Mouse (Mus musculus) left cerebral cortex, adult 18-20 months (tissue): ENCODE data around the gene H2-DMa. TPM values are rescaled to one million over a fixed set of nuclear protein-coding genes. Genes with fewer than 3 reads are reported as not detected.

Experiments
- DNase-seq, 2 experiments: peaks; one replicate each; pipeline ENCODE4 v3.0.0; 2021 to 2022; ENCODE audit warnings: low spot score in 2 of 2, mixed read lengths in 1 of 2
- total RNA-seq, 2 experiments: library from RNA; stranded (reverse); gene quantifications; 2 replicates each; pipeline ENCODE4 v1.2.3; 2021

The H2-DMa gene
- total RNA-seq, 2 experiments from 2014 or later, result 22.3 to 26.5 TPM

- DNase-seq, result peak; percentile 86 to 95
Measured at GRCm38 (mm10) chr17:34101604-34102032, 17.7 kb upstream of the H2-DMa start.

DNA sequence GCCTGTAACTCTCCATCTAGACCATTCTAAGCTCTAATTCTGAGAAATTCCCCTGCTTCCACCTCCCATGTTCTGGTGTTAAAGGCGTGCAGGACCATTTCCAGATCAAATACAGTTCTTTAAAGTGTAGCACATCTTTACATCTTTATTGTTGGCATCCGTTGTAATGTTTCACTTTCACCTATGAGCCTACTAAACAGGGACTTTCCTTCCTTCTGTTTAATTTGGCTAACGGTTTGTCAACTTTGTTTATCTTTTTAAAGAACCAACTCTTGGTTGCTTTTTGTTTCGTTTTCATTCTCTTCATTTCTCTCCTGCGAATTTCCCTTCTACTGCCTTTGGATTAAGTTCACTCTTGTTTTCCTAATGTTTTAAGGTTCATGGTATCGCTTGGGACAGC is 16.5 kb upstream of the H2-DMa start:
- no peak for DNase-seq

- DNase-seq, result no peak
Measured at GRCm38 (mm10) chr17:34104804-34105203, 14.5 kb upstream of the H2-DMa start.

DNA sequence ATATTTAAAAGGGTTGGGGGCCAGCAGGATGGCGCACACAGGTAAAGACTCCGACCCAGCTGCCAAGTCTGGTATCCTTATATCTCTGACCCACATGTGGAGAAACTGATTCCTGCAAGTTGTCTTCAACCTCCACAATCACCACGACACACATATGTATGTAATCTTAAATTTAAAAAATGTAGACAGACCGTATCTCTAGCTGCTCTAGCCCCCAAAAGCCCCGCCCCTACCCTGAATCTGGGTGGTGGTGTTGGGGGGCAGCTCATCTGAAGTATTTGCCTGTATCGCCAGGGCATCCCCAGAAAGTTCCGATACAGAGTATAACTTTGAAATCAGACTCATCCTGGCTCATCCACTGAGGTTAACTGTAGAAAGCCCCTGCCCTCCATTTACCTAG is 12.8 kb upstream of the H2-DMa start:
- DNase-seq, result no peak

- no peak for DNase-seq
Measured at GRCm38 (mm10) chr17:34107109-34107867, 12.1 kb upstream of the H2-DMa start.

DNA sequence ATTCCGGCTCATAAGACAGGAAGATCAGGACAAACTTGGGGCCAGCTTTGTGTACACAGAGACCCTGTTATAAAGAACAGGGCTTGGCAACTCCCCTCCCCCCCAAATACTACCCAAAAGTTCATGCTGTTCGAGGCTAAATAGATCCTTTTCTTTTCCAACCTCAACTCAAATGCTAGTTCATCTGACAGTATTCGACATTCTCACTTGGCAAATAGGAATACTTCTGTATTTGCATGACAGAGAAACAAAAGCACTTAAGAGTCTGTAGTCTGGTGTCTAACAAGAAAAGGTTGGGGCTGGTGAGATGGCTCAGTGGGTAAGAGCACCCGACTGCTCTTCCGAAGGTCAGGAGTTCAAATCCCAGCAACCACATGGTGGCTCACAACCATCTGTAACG is 10.9 kb upstream of the H2-DMa start:
- no peak for DNase-seq

DNA sequence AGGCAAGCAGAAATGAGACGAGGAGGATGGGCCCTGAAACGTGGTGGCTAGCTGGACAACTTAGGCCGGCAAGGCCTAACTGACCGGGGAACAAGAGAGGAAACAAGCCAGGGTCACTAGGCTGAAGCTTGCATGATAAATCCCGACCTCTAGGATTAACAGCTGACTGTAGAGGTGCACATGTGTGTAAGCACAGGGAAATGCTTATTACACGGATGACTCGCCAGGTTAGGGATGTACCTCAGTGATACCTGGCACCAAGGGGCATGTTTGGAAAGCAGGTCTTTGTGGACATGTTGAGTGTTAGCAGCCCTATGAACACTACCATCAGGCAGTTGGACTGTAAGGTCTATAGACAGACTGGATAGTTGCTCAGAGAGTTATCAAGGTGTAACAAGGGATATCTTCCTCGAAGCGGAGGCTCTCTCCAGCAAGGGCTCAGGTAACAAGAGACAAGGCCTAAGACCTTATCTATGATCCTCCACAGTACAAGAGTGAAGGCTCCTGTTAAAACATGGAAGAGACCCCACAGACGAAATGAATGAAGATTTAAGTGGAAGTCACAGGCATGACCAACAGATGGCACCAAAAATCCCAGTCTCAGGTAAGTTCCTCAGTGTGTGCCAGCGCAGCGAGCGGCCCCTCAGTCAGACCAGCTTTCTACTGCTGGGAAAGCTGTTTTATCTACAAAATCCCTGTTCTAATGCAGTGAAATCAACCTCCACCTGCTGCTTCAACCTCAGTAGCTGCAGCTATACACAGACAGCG is 10.1 kb upstream of the H2-DMa start:
- DNase-seq, result no peak

GRCm38 (mm10) chr17:34109806-34110195 is 9.5 kb upstream of the H2-DMa start:
- no peak for DNase-seq

DNA sequence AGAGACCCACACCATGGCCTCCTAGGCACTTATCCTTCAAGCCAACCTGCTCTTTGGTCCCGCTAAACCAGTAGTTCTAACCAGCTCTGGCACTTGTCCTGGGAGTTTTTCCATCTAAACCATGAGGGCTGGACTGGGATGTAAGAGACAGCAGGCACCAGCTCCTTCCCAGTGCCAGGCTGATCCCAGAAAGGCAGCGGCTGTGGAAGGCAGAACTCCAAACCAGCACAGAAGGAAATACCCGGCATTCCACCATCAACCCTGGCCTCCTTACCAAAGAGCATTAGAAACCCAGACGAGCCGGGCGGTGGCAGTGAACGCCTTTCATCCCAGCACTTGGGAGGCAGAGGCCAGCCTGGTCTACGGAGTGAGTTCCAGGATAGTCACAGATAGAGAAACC is 9.0 kb upstream of the H2-DMa start:
- DNase-seq, result no peak

GRCm38 (mm10) chr17:34114114-34114513 is 5.2 kb upstream of the H2-DMa start:
- DNase-seq, result no peak

GRCm38 (mm10) chr17:34116736-34117370 is 2.5 kb upstream of the H2-DMa start:
- DNase-seq, result no peak

- DNase-seq, result no peak
Measured at GRCm38 (mm10) chr17:34117421-34118112, 1.8 kb upstream of the H2-DMa start.

DNA sequence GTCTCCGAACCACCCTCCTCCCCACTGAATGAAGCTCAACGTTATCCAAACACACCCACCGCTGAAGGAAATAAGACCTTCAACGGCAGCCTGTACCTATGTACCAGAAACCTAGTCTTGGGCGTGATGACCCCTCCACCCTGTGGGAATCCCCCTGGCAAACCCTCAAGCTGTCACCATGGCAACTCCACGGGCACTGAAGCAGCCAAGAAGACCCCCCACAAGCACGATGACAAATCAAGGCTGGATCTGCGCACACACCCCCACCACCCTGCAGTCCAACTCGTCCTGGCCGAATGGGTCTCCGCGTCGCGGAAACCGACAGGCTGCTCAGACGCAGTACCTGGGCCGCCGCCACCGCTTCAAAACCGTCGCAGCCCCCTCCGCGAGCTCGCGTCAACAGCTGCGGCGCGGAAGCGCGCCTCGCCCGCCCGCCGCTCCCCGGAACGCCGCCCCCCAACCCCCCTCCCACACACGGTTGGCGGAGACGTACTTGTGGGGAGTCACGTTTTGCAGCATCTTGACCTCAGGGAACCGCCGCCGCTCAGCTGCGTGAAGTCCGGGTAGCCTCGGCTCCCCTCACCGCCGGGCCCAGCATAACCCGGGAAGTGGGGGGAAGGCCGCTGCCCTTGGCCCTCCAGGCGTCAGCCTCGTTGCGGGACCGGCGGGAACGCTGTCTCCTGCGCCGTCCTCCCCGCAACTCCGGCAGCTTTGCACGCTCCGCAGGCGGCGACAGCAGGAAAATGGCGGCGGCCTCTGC is 1.0 kb upstream of the H2-DMa start:
- peak in 1 of 2 experiments; percentile 50 for DNase-seq

DNA sequence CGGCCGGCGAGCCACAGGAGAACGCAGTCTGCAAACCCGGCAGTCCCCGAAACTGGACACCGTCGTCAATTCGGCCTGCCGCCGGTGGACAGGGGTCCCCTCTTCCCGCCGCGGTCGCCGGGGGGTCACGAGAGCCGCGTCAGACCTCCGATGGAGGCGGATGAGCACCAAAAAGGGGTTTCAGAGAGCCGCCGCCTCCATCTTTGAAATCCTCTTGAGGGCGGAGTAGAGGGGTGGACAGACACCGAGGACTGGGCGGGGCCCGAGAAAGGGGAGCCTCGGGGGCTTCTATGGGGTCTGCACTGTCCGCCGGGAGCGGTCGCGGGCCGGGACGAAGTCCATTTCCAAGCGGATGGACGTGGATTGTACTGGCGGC is 480 bp upstream of the H2-DMa start:
- no peak for DNase-seq

- DNase-seq, result peak; percentile 85 to 89
Measured at GRCm38 (mm10) chr17:34120180-34120723, 911 bp downstream of the H2-DMa start.

DNA sequence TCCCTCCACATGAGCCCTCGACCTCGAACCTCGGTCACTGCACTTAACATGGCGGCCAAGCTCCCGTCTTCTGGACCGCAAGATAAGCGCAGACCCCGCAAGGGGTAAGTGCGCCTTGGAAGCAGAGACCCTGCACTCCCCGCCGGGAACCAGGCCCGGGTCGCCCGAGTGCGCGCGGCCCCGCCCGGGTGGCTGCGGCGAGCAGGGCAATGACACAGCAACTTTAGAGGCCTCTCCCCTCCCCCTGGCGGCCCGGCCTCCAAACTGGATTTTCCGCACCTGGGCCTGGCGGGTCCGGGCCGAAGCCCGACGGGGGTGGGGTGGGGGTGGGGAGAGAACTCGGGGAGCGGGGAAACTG is 1.5 kb downstream of the H2-DMa start:
- DNase-seq, result peak in 1 of 2 experiments; percentile 69

DNA sequence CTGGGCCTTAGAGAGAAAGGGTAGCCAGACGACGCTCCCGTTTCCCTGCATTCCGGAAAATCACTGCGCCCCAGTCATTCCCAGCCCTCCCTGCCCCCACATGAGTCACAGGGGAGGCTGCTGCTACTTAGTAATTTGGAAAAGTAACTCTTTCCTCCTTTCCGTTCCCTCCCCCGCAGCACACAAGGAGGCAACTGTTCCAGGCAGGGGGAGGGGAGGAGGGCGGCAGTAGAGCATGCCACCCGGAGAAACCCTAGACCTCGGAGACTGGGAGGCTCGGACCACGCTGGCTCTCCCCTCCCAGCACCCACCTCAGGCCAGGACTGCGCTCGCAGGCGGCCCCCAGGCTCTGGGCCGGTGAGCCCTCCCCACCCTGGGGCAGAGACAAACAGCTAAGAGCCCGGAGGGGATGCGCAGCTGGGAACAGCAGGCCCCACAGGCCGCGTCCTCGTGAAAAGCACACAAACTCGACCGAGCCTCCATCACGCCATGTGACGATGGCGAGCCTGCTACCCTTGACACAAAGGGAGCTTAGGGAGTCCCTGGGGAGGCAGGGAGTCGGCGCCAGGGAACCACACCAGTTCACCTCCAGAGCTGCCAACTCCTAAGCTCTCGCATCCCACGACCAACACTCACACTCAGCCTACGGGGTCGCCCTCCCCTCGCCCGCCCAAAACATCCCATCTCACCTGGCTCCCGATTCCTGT is 2.0 kb downstream of the H2-DMa start:
- peak; percentile 86 to 92 for DNase-seq

GRCm38 (mm10) chr17:34121879-34122187 is 2.5 kb downstream of the H2-DMa start:
- DNase-seq, result peak in 1 of 2 experiments; percentile 55

DNA sequence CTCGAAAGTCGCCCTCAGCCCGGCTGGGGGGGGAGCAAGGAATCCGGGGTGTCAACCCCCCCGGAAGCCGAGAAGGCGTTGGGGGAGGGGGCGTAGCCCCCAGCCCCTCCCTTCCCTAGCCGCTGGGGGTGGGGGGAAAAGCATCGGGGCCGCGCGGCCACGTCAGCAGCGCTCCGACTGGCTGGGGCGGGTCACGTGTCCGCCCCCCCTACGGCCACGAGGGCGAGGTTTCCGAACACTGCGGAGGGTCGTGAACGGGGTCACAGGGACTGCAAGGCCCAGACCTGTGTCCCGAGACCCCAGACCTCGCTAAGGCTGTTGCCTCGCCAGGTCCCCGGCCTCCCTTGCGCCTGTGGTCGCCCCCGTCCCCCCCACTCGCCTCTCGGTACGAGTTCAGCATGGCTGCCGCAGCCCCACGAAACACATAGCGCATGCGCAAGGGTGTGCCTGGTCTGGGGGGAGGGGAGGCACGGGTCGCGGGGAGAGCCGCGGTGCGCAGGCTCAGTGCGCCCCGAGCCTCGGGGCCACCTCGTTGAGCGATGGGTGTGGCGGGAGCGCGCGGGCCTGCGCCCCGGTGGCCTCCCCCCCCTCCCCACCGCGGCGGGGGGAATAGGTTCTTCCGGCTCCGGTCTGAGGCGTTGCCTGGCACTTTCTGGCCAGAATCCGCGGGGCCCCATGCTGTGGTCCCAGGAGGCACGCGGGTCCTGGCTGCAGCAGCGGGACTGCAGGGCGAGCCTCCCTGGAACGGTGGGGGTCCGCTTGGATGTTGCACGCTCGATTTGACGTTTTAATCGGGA is 3.0 kb downstream of the H2-DMa start, which contains the start of gene Brd2:
Gene Brd2 (minus strand): TSS at position 447 of the 797 bp plus-strand sequence.
- DNase-seq, result peak; percentile 96 to 97
